Mouse (Mus musculus): Measurements from ENCODE around the gene Myo3a.

DNA sequence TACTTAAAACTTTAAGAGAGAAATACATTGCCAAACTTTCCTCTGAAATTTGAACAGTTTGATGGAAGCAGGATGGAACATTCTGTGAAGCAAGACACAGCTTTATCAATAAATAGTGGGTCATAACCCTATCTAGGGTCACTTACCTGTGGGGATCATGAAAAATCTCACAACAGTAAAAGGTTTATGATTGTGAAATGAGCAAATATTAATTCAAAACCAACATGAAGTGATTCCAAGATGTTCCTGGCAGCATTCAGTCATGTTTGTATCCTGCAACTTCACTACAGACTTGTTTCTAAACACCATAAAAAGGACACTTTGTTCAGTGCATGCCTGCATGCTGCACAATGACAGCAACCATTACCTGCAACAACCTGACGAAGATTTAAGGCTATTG lies 436.4 kb downstream of the Myo3a start:
- TF ChIP-seq ZC3H11A (IDR thresholded peaks at IDR 0.05; ENCODE audit: low read depth, low read length): no peak
- TF ChIP-seq ZNF384 (IDR thresholded peaks at IDR 0.05; ENCODE audit: low read depth, low read length): no peak
